Mouse (Mus musculus) ovary, adult 18-20 months (tissue): ENCODE results near the gene Hspa2.
"Not testable (repeated sequence)": the region's sequence is repeated elsewhere in the genome, so short reads cannot be mapped to it uniquely, and the experiment has no call there.

Experiments
- DNase-seq: peaks from one replicate; pipeline ENCODE4 v3.0.0; 2022; ENCODE audit warnings: low spot score, mixed read lengths

Hspa2 gene

DNA sequence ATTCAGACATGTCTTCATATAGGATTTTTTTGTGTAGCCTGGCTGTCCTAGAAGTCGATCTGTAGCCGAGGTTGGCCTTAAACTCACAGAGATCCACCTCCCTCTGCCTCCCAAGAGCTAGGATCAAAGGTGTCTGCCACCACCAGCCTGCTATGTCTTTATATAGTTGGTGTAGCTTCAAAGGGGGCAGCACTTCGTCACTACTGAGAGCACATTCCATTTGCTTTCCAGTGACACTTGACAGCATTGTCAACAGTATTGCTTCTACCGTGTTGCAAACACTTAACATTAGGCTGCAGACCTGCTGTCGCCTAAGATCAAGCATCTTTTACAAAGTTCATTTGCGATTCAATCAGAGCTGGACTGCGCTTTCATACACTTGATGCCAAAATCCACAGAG is 30.1 kb downstream of the Hspa2 start:
- no peak for DNase-seq

DNA sequence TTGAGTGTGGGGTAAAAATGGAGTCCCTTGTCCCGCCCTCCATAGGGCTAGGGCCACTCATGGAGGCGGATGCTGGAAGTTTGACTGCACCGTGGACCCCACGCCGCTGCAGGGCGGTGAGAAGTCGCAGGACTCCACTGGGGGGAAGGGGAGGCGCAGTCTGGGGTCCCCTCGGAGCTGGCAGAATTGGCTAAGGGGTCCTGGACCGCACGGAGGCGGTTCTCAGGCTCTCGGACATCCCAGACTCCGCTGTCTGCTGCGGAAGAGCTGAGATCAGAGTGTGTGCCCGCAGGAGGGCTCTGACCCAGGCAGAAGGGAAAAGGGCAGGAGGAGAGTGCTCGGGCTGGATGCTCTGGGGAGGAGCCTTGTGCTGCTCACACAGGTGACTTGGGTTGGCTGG is 31.1 kb downstream of the Hspa2 start:
- no peak for DNase-seq

DNA sequence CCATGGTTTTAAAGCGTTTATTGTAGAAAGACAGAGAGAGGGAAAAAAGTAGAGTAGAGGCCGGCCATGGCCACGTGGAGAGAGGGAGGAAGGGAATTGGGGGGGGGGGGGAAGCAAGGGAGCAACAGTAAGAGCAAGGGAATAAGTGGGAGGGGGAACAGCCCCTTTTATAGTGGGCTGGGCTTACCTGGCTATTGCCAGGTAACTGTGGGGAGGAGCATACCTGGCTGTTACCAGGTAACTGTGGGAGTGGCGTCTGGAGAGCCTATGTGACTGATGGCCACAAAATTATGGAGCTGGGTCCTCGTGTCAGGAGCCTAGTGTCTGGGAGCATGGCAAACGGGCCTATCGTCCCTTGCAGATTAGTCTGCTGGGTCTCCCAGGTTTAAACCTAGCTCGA is 31.6 kb downstream of the Hspa2 start:
- no peak for DNase-seq

DNA sequence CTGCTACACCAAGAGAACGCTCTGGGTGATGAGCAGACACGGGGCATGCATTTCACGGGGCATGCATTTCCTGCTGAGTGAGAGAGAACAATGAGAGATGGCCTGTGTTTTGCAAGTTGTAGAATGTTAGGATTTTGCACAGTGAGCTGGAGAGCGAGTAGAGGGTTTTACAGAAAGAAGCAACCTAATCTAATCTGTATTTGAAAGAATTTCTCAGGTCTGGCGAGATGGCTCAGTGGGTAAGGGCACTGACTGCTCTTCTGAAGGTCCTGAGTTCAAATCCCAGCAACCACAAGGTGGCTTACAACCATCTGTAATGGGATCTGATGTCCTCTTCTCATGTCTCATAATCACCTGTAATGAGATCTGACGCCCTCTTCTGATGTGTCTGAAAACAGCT is 39.5 kb downstream of the Hspa2 start:
- DNase-seq: not testable (repeated sequence)

GRCm38 (mm10) chr12:76444359-76444772 is 40.4 kb downstream of the Hspa2 start:
- DNase-seq: no peak

DNA sequence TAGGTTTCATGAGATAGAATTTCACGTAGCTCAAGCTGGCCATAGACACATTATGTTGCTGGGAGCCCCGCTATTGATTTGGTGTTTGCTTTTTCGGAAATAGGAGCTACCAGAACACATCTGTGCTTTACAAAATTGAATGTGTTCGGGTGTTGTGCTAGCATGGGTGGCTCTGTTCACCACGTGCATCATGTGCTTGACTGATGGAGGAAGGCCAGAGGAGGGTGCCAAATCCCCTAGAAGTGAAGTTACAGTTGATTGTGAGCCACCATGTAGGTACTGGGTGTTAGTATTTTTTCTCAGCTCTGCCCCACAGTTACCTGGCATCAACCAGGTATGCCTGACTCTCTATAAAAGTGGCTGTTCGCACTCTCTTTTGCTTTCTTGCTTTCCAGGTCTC is 40.9 kb downstream of the Hspa2 start:
- no peak for DNase-seq

DNA sequence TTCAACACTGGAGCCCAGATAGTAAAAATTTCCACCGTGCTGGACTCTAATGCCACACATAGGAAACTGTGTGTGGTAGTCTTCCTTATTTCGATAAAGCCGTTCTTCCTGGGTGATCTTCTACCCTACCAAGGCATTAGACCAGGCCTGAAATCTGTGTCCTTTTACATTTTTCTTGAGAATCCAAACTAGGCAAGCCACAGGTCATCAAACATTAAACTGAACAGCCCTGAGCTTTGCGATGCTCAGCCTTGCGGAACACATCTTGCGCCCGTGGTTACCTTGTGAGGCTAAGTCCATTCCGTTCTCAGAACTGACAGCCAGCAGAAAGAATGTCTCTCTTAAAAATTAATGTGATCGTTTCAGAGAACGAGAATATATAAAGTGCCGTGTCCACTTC is 42.2 kb downstream of the Hspa2 start:
- DNase-seq: no peak

- DNase-seq: no peak
These were observed 44.2 kb downstream of the Hspa2 start for GRCm38 (mm10) chr12:76448127-76448526.

DNA sequence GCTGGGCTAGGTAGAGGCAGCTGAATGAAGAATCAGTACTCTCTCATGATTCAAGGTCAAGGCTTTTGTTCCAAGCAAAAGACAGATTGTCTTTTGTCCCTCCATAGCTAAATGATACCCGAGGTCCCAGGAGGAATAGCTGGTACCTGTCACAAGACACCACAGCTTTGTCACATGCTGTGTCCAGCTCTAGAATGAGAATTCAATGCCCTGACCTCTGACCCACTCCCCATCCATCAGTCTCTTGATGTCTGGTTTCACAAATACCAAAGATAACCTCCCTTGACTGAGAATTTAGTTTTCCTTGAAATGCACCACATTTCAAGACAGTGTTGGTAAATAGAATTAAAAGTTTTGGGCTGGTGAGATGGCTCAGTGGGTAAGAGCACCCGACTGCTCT is 48.2 kb downstream of the Hspa2 start:
- no peak for DNase-seq
